Mouse (Mus musculus) T-helper 2 cell (primary cell): ENCODE data around the gene Mrpl50.
"Not testable (repeated sequence)": the region's sequence is repeated elsewhere in the genome, so short reads cannot be mapped to it uniquely, and the experiment has no call there.

Source experiments
- in situ Hi-C: fragments of 300-600 bp; cut with MboI, MseI; formaldehyde crosslinking; loops from one replicate; pipeline ENCODE4 v1.15.1; 2025; ENCODE audit warnings: high pct_unique_total_duplicates

The Mrpl50 gene

GRCm38 (mm10) chr4:49510236-49510835 is 10.6 kb downstream of the Mrpl50 start:
- in situ Hi-C loops, result loop anchor here (25.0 kb wide), 1 partner anchor 1223 kb away; the partner anchor contains the start of genes Erp44 and Invs

- in situ Hi-C loops, result loop anchor here (25.0 kb wide), 1 partner anchor 1222 kb away; the partner anchor contains the start of genes Erp44 and Invs
Measured at GRCm38 (mm10) chr4:49509183-49509582, 11.7 kb downstream of the Mrpl50 start.

- in situ Hi-C loops, result loop anchor here (25.0 kb wide), 1 partner anchor 1219 kb away; the partner anchor contains the start of genes Erp44 and Invs
Measured at GRCm38 (mm10) chr4:49506386-49506785, 14.5 kb downstream of the Mrpl50 start, which contains the start of gene Baat. TSS of gene Baat (minus strand) at chr4:49506557.

GRCm38 (mm10) chr4:49503563-49503962 is 17.3 kb downstream of the Mrpl50 start:
- in situ Hi-C loops, result loop anchor here (25.0 kb wide), 1 partner anchor 1216 kb away; the partner anchor contains the start of genes Erp44 and Invs

- in situ Hi-C loops, result not testable (repeated sequence)
Measured at GRCm38 (mm10) chr4:49485934-49486650, 34.8 kb downstream of the Mrpl50 start.

- in situ Hi-C loops, result no loop called here
Measured at GRCm38 (mm10) chr4:49485442-49485841, 35.5 kb downstream of the Mrpl50 start.

- in situ Hi-C loops, result no loop called here
Measured at GRCm38 (mm10) chr4:49480896-49481295, 40.0 kb downstream of the Mrpl50 start.

GRCm38 (mm10) chr4:49480104-49480760 is 40.7 kb downstream of the Mrpl50 start:
- in situ Hi-C loops, result no loop called here

GRCm38 (mm10) chr4:49479035-49479434 is 41.9 kb downstream of the Mrpl50 start:
- in situ Hi-C loops, result not testable (repeated sequence)

- in situ Hi-C loops, result no loop called here
Measured at GRCm38 (mm10) chr4:49478118-49478877, 42.6 kb downstream of the Mrpl50 start.

- in situ Hi-C loops, result no loop called here
Measured at GRCm38 (mm10) chr4:49474583-49474982, 46.3 kb downstream of the Mrpl50 start.

- in situ Hi-C loops, result no loop called here
Measured at GRCm38 (mm10) chr4:49473435-49474100, 47.3 kb downstream of the Mrpl50 start, which contains the start of gene Acnat1. TSS of gene Acnat1 (minus strand) at chr4:49473912.

GRCm38 (mm10) chr4:49469435-49470151 is 51.3 kb downstream of the Mrpl50 start:
- in situ Hi-C loops, result no loop called here

GRCm38 (mm10) chr4:49467360-49467759 is 53.5 kb downstream of the Mrpl50 start:
- in situ Hi-C loops, result no loop called here
